Mouse (Mus musculus) embryonic facial prominence, embryonic 14.5 days (tissue): ENCODE data around the gene Zfp850. TPM values are rescaled to one million over a fixed set of nuclear protein-coding genes. Genes with fewer than 3 reads are reported as not detected.
"Not testable (repeated sequence)": the region's sequence is repeated elsewhere in the genome, so short reads cannot be mapped to it uniquely, and the experiment has no call there.

Experiments
- ATAC-seq: fragments of 200-750 bp; cut with Nextera tagmentation; 2 replicates; pipeline ENCODE4 v1.8.0; 2017; ENCODE audit warnings: low read depth, moderate number of reproducible peaks, moderate TSS enrichment
- DNase-seq: peaks from one replicate; pipeline ENCODE4 v3.0.0-alpha.2; 2015; ENCODE audit warnings: low spot score
- H3K27ac ChIP-seq: fragments of 300-500 bp; sonication (generic); replicated peaks from 2 replicates; pipeline ENCODE4 v1.5.1; 2014; ENCODE audit warnings: low read depth, mild to moderate bottlenecking, low read length, moderate library complexity
- H3K27me3 ChIP-seq: fragments of 300-500 bp; sonication (generic); replicated peaks from 2 replicates; pipeline ENCODE4 v1.6.1; 2014; ENCODE audit warnings: low read length; ENCODE audit not compliant: control insufficient read depth, insufficient read depth
- H3K36me3 ChIP-seq: fragments of 300-500 bp; sonication (generic); 2 replicates; pipeline ENCODE4 v1.6.1; 2014; ENCODE audit warnings: low read length, mixed read lengths; ENCODE audit not compliant: control insufficient read depth, insufficient read depth
- H3K4me1 ChIP-seq: fragments of 300-500 bp; sonication (generic); 2 replicates; pipeline ENCODE4 v1.6.1; 2014; ENCODE audit warnings: antibody characterized with exemption, low read length; ENCODE audit not compliant: control insufficient read depth, insufficient read depth
- H3K4me2 ChIP-seq: fragments of 300-500 bp; sonication (generic); 2 replicates; pipeline ENCODE4 v1.6.1; 2014; ENCODE audit warnings: low read depth, mild to moderate bottlenecking, low read length, moderate library complexity, mixed read lengths
- H3K4me3 ChIP-seq: fragments of 300-500 bp; sonication (generic); 2 replicates; pipeline ENCODE4 v1.5.1; 2014; ENCODE audit warnings: low read depth, mild to moderate bottlenecking, low read length
- H3K9ac ChIP-seq: fragments of 300-500 bp; sonication (generic); 2 replicates; pipeline ENCODE4 v1.6.1; 2014; ENCODE audit warnings: low read depth, mild to moderate bottlenecking, low read length, moderate library complexity, mixed read lengths
- H3K9me3 ChIP-seq: fragments of 300-500 bp; sonication (generic); 2 replicates; pipeline ENCODE4 v1.6.1; 2016; ENCODE audit warnings: low read length; ENCODE audit not compliant: control insufficient read depth
- WGBS: fragments of 180-500 bp; shearing (Covaris S2); extraction: QIAGEN DNeasy Blood & Tissue Kit; methylation state at CpG from one replicate; pipeline ENCODE4 v1.1.7; 2014; 5-methylcytosine and 5-hydroxymethylcytosine counted together
- polyA plus RNA-seq: library from polyadenylated mRNA; unstranded; fragments of >200 nt; fragmentation: Nextera tagmentation; extraction: Ambion mirVana; gene quantifications from 2 replicates; pipeline ENCODE4 v1.2.1, GENCODE M21; 2014

Zfp850 gene
- polyA plus RNA-seq, 1 experiment from 2014 or later, result 4.9 TPM

DNA sequence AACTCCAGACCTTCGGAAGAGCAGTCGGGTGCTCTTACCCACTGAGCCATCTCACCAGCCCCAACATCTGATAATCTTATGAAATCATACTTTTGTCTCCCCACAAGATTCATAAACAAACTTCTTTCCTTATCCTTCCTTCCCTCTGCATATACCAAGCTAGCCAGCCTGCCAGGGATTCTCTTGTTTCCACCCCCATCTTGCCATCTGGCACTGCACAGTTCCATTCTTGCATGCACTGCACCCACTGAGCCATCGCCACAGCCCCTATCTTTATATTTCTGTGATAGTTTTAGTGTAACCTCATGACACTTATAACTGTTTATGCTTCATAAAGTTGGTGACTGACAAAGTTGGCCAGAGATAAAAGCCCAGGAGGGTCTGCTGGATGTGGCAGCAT, 3.6 kb downstream of the Zfp850 start:
- H3K9me3 ChIP-seq, result no peaks in the 10 kb centered on the region
- H3K27me3 ChIP-seq, result no peaks in the 10 kb centered on the region
- no peak for DNase-seq
- H3K4me2 ChIP-seq, result no peak overlapping the region
- 90% methylated on average over 3 of the region's 3 CpGs for WGBS
- ATAC-seq, result no peak
- H3K4me1 ChIP-seq, result no peaks in the 10 kb centered on the region
- no peak overlapping the region for H3K4me3 ChIP-seq
- H3K36me3 ChIP-seq, result peaks cover 24% of the 10 kb centered on the region; the same call in 1 of the 2 replicates
- no peak overlapping the region for H3K9ac ChIP-seq
- no peak overlapping the region for H3K27ac ChIP-seq

- H3K27ac ChIP-seq, result no peak overlapping the region
- H3K4me3 ChIP-seq, result no peak overlapping the region
- DNase-seq (no peak), ATAC-seq (no peak)
- peaks cover 8% of the 10 kb centered on the region; the same call in 1 of the 2 replicates for H3K4me1 ChIP-seq
- no peak overlapping the region for H3K9ac ChIP-seq
- peaks cover 58% of the 10 kb centered on the region for H3K9me3 ChIP-seq
- peaks cover 21% of the 10 kb centered on the region for H3K36me3 ChIP-seq
- 75% methylated on average over 2 of the region's 2 CpGs for WGBS
- no peaks in the 10 kb centered on the region for H3K27me3 ChIP-seq
- no peak overlapping the region for H3K4me2 ChIP-seq
These were observed 31.7 kb downstream of the Zfp850 start for GRCm38 (mm10) chr7:27982197-27982596.

- Histone ChIP-seq H3K4me3 (peak within 1 kb of the TSS; percentile 52), H3K4me2 (peak within 1 kb of the TSS; percentile 65), H3K4me1 (peaks cover 8% of the 10 kb centered on the region; the same call in 1 of the 2 replicates), H3K9me3 (peaks cover 28% of the 10 kb centered on the region), H3K36me3 (0 out of 2 replicates have a peak, but pooled peaks cover 3% of the 10 kb centered on the region), H3K27me3 (no peaks in the 10 kb centered on the region), H3K9ac (peak within 1 kb of the TSS; percentile 71), H3K27ac (peak within 1 kb of the TSS; percentile 76)
- peak; percentile 87 for DNase-seq
- WGBS, result under 1% methylated on average over 29 of the region's 29 CpGs
- peak; percentile 92 for ATAC-seq
These were observed 35.0 kb downstream of the Zfp850 start, which contains the start of gene Zfp780b for GRCm38 (mm10) chr7:27978683-27979528. Gene Zfp780b (minus strand): TSS chr7:27979171.

GRCm38 (mm10) chr7:27949451-27949850, 64.5 kb downstream of the Zfp850 start:
- not testable (repeated sequence) for H3K9me3 ChIP-seq, H3K9ac ChIP-seq, H3K27me3 ChIP-seq, H3K36me3 ChIP-seq, DNase-seq, H3K4me1 ChIP-seq, H3K4me2 ChIP-seq, H3K27ac ChIP-seq, H3K4me3 ChIP-seq, ATAC-seq
- WGBS, result 88% methylated on average over 13 of the region's 13 CpGs

DNA sequence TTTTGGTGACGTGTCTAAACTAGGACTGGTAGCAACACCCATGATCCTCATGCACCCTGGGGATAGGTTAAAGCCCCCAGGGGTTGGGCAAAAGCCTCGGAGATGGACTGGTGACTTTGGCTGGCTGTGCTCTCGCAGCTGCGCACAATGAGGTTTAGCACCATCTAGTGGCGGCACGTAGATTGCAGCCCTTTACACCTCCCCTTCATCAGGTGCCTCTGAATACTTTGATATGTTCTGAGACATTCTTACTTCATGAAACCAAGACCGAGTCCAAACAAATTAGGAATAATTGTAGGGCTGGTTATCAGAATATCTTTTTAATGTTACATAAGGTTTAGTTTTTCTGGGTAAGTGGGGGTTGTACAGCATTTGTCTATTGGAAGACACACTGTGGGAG, 72.0 kb downstream of the Zfp850 start:
- not testable (repeated sequence) for H3K4me1 ChIP-seq, H3K9me3 ChIP-seq, H3K9ac ChIP-seq, H3K27ac ChIP-seq, H3K27me3 ChIP-seq, H3K36me3 ChIP-seq, ATAC-seq, H3K4me3 ChIP-seq, DNase-seq, H3K4me2 ChIP-seq
- WGBS, result 43% methylated on average over 4 of the region's 7 CpGs

Other genes starting within 250 kb of the Zfp850 start
- 1.8 and 1.9 TPM in 2 replicates for gene Zfp626, start 206.9 kb downstream of the Zfp850 start, polyA plus RNA-seq
- gene Zfp59, start 175.5 kb downstream of the Zfp850 start, polyA plus RNA-seq, result 8.4 and 9.6 TPM in 2 replicates
- 3.1 and 3.2 TPM in 2 replicates for gene Zfp607a, start 156.6 kb downstream of the Zfp850 start, polyA plus RNA-seq
- gene Zfp974, start 84.7 kb downstream of the Zfp850 start, polyA plus RNA-seq, result 8.0 and 8.3 TPM in 2 replicates
- gene Zfp780b, start 34.9 kb downstream of the Zfp850 start, polyA plus RNA-seq, result 10.5 and 10.9 TPM in 2 replicates
- 247 and 269 TPM in 2 replicates for gene Psmc4, start 36.0 kb upstream of the Zfp850 start, polyA plus RNA-seq
- 0.34 and 0.58 TPM in 2 replicates for gene Fcgbp, start 57.1 kb upstream of the Zfp850 start, polyA plus RNA-seq
- 0.01 TPM in 1 of 2 replicates, not detected in the other for gene 9530053A07Rik, start 115.4 kb upstream of the Zfp850 start, polyA plus RNA-seq
- gene Fbl, start 155.6 kb upstream of the Zfp850 start, polyA plus RNA-seq, result 42.4 and 46.5 TPM in 2 replicates
- gene Dyrk1b, start 165.4 kb upstream of the Zfp850 start, polyA plus RNA-seq, result 12.2 and 13.5 TPM in 2 replicates